Mouse (Mus musculus): ENCODE data around the gene Commd1. TPM values are rescaled to one million over a fixed set of nuclear protein-coding genes. Genes with fewer than 3 reads are reported as not detected.

The Commd1 gene
- total and polyA plus RNA-seq, 3 experiments = 102 to 113 TPM; not detected in 1

DNA sequence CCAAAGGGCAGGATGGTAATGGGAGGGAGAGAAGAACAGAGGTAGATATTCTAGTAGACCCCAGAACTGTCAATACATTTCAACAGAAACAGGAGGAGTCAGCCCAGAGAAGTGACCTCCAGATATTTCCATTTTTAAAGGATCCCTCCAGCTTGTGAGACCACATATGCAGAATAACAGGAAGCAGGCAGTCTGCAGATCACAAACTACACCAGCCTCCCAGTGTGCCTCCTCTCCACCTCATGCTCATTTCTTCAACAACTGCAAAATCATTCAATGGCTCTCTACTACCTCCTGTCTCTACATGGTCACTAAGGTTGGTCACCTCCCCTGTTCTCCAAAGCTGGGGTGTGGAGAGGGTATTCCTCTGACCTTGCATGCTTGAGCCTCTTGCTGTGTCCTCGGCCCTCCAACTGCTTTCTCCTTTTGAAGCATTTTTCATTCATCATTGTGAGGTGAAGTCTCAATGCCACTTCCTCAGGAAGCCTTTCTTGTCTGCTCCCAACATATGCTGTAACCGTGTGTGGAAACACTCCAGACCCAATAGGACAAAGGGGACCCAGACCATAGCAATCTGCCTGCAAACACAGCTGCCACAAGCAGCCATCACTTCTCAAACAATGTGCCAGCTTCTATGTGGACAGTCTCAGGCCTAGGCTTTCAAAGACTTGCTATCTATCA lies 128.6 kb downstream of the Commd1 start:
- no peak for TF ChIP-seq RAD21 (IDR thresholded peaks at IDR 0.05; ENCODE audit: low read depth, low read length)
- Histone ChIP-seq H3K79me2 (ENCODE audit: control insufficient read depth, insufficient read depth, low read length, poor library complexity) (peaks cover 81% of the 10 kb centered on the region), H3K4me1 (ENCODE audit: control insufficient read depth in 1 of 2, insufficient read depth in 2 of 2, low read length in 2 of 2) (peaks cover 46 to 47% of the 10 kb centered on the region in 2 experiments), H3K27me3 (ENCODE audit: control insufficient read depth in 1 of 2, insufficient read depth in 2 of 2, low read length in 2 of 2) (no peaks in the 10 kb centered on the region), H3K9me3 (replicated peaks; ENCODE audit: insufficient read depth, low read length) (no peaks in the 10 kb centered on the region), H3K27ac (ENCODE audit: control insufficient read depth, low read depth, low read length) (no peak overlapping the region), H3K9ac (ENCODE audit: control insufficient read depth, low read depth, low read length, poor library complexity, severe bottlenecking) (no peak overlapping the region), H3K4me3 (ENCODE audit: control insufficient read depth in 1 of 2, insufficient read depth in 1 of 2, low read depth in 2 of 2, low read length in 2 of 2) (no peak overlapping the region), H3K36me3 (ENCODE audit: control insufficient read depth in 1 of 2, insufficient read depth in 2 of 2, low read length in 2 of 2) (peaks cover 2 to 66% of the 10 kb centered on the region in 2 experiments; a peak in 3 of 4 replicates)
- DNase-seq (ENCODE audit: low read depth, low spot score) = peak; percentile 41

DNA sequence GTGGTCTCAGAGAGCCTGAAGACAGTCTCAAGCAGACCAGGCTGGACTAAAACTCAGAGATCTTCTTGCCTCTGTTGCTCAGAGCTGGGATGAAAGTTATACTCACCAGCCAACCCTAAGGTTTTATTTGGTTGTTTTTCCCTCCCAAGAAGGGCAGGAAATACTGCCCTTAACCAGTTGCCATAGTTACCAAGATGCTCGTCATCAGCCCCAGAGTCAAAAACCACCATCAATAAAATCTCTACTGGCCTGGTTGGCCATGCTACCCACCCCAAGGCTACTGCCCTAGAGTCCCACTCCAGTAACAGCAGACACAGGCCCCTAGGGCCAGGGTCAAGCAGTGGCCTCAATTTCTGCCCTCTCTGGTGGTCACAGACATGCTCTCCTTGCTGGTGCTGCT lies 129.7 kb downstream of the Commd1 start:
- H3K36me3 ChIP-seq (ENCODE audit: control insufficient read depth in 1 of 2, insufficient read depth in 2 of 2, low read length in 2 of 2) = peaks cover 2 to 75% of the 10 kb centered on the region in 2 experiments; a peak in 3 of 4 replicates
- H3K4me1 ChIP-seq (ENCODE audit: control insufficient read depth in 1 of 2, insufficient read depth in 2 of 2, low read length in 2 of 2) = peaks cover 52% of the 10 kb centered on the region in 2 experiments
- H3K4me3 ChIP-seq (ENCODE audit: control insufficient read depth in 1 of 2, insufficient read depth in 1 of 2, low read depth in 2 of 2, low read length in 2 of 2) = no peak overlapping the region
- no peak for DNase-seq (ENCODE audit: low read depth, low spot score)
- no peak overlapping the region for H3K9ac ChIP-seq (ENCODE audit: control insufficient read depth, low read depth, low read length, poor library complexity, severe bottlenecking)
- H3K27ac ChIP-seq (ENCODE audit: control insufficient read depth, low read depth, low read length) = no peak overlapping the region
- H3K9me3 ChIP-seq (replicated peaks; ENCODE audit: insufficient read depth, low read length) = no peaks in the 10 kb centered on the region
- peaks cover 74% of the 10 kb centered on the region for H3K79me2 ChIP-seq (ENCODE audit: control insufficient read depth, insufficient read depth, low read length, poor library complexity)
- TF ChIP-seq TCF12 (IDR thresholded peaks at IDR 0.05; ENCODE audit: low read depth, low read length) (no peak), MAZ (IDR thresholded peaks at IDR 0.05; ENCODE audit: low read depth, low read length) (no peak), MEF2A (IDR thresholded peaks at IDR 0.05; ENCODE audit: extremely low read depth, insufficient replicate concordance, low read depth, low read length, poor library complexity, severe bottlenecking) (no peak), UBTF (IDR thresholded peaks at IDR 0.05; ENCODE audit: borderline replicate concordance, insufficient read depth, low read depth, low read length) (no peak), SMC3 (IDR thresholded peaks at IDR 0.05; ENCODE audit: low read depth, low read length) (no peak), MAFK (IDR thresholded peaks at IDR 0.05; ENCODE audit: borderline replicate concordance, low read depth, low read length) (no peak), RCOR1 (IDR thresholded peaks at IDR 0.05; ENCODE audit: low read depth, low read length) (no peak), CHD2 (IDR thresholded peaks at IDR 0.05; ENCODE audit: low read length) (no peak), E2F4 (IDR thresholded peaks at IDR 0.05; ENCODE audit: borderline replicate concordance, low read depth, low read length) (no peak), MYB (IDR thresholded peaks at IDR 0.05; ENCODE audit: low read depth, low read length) (no peak), JUND (IDR thresholded peaks at IDR 0.05; ENCODE audit: low read depth, low read length) (no peak), TBP (IDR thresholded peaks at IDR 0.05; ENCODE audit: low read depth, low read length) (no peak), RAD21 (IDR thresholded peaks at IDR 0.05; ENCODE audit: low read depth, low read length) (no peak), ZMIZ1 (IDR thresholded peaks at IDR 0.05; ENCODE audit: low read depth, low read length) (no peak), USF2 (IDR thresholded peaks at IDR 0.05; ENCODE audit: borderline replicate concordance in 1 of 2, insufficient read depth in 1 of 2, low read depth in 1 of 2, low read length in 2 of 2) (no peak), NRF1 (IDR thresholded peaks at IDR 0.05; ENCODE audit: insufficient read depth, low read depth, low read length, poor library complexity, severe bottlenecking) (no peak), BHLHE40 (IDR thresholded peaks at IDR 0.05; ENCODE audit: borderline replicate concordance, low read depth, low read length) (no peak), ZKSCAN1 (IDR thresholded peaks at IDR 0.05; ENCODE audit: low read depth, low read length) (no peak), KAT2A (conservative IDR thresholded peaks at IDR 0.05; ENCODE audit: low read depth, low read length) (no peak), ZNF384 (IDR thresholded peaks at IDR 0.05; ENCODE audit: low read depth, low read length) (no peak)
- no peaks in the 10 kb centered on the region for H3K27me3 ChIP-seq (ENCODE audit: control insufficient read depth in 1 of 2, insufficient read depth in 2 of 2, low read length in 2 of 2)
